Mouse (Mus musculus) heart, adult 2 months (tissue): Measurements from ENCODE around the gene Gpatch2.

Experiments
- CTCF ChIP-seq: fragments of 200-600 bp; IDR thresholded peaks from 2 replicates; pipeline ENCODE4 v1.8.1; 2022; ENCODE audit warnings: antibody characterized with exemption, mild to moderate bottlenecking, moderate library complexity
- POLR2A ChIP-seq: fragments of 200-500 bp; IDR thresholded peaks from 2 replicates; pipeline ENCODE4 v1.6.1; 2011; ENCODE audit warnings: mild to moderate bottlenecking, low read depth, low read length, control low read depth; ENCODE audit not compliant: insufficient read depth

DNA sequence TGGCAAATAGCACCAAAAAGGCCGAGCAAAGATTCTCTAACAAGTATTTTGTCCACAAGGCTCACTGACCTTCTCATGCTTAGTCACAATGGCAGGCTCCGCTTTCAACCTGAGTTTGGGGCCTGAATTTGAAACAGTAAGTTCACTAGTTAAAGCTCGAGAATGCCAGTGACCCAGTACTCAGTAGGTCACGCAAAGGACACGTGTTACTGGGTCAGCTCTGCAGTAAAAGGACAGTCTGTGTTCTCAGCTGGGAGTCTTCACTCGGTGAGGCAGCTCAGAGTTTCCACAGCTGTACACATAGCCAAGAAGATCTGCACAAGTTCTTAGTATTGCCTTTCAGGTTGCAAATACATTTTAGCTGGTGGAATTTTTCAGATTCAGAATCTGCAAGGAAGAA lies 21.0 kb downstream of the Gpatch2 start:
- TF ChIP-seq CTCF (no peak), POLR2A (no peak)
